Mouse (Mus musculus): ENCODE data around the gene Lrtm2. TPM values are rescaled to one million over a fixed set of nuclear protein-coding genes. Genes with fewer than 3 reads are reported as not detected.
"Not testable (repeated sequence)": the region's sequence is repeated elsewhere in the genome, so short reads cannot be mapped to it uniquely, and the experiment has no call there.

Lrtm2 gene
- under 1 TPM in 1 of 2 experiments, not detected in 1; 0.30 TPM for total RNA-seq (2021)
- long read RNA-seq, experiment 1: 0 reads
- long read RNA-seq, experiment 2: 0 reads

DNA sequence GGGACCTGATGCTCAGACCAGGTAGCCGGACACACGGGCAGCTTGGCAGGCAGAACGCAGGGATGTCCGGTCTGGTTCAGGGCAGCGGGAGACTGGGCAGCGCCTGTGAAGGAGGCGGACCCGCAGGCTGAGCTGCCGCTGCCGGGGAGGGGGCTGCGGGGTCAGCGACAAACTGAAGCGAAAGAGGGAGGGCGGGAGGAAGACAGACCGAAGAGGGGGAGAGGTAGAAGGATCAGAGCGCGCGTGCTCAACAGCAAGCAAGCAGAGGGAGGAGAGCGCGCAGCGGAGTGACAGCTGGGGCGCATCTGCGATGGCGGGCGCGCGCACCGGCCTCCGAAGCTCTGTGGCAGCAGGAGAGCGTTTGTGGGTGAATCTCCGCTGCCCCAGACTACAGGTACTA lies at the start of gene Lrtm2:
TSS of gene Lrtm2 (minus strand) at position 261 of the 400 bp plus-strand sequence.
- DNase-seq: peak in 1 of 2 experiments; percentile 8

- no peak for DNase-seq
Measured at GRCm38 (mm10) chr6:119378631-119379030, 48.1 kb upstream of the Lrtm2 start.

- no peak for DNase-seq
Measured at GRCm38 (mm10) chr6:119377613-119378012, 47.0 kb upstream of the Lrtm2 start.

GRCm38 (mm10) chr6:119375035-119375434 lies 44.5 kb upstream of the Lrtm2 start:
- no peak for DNase-seq

DNA sequence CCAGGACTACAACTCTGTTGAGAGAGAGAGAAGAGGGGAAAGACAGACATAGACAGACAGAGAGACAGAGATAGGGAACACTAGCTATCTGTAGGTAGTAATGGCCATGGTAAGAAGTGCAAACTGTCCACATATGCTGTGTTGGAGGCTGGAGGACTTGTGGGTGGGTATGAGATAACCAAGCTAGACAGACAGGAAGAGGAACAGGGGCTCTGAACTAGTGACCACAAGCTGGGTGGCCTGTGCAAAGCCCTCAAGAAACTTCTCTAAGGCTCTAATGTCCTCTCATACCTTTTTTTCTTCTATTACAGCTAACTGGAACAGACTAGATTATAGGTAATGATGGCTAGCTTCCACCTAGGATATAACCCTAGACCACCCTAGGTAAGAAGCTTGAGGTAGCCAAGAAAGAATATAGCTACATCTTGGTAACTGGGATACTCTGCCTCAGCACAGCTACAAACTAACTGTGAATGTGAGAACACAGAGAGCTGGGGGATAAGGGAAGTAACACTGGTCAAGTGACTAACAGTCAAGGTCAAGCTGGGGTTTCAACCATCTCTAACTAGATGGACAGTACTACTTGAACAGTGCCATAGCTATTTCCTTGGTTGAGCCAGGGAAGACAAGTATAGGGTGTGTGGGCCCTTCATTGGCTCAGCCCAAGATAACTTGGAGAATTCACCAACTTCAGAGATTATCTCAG lies 42.6 kb upstream of the Lrtm2 start:
- DNase-seq: no peak

DNA sequence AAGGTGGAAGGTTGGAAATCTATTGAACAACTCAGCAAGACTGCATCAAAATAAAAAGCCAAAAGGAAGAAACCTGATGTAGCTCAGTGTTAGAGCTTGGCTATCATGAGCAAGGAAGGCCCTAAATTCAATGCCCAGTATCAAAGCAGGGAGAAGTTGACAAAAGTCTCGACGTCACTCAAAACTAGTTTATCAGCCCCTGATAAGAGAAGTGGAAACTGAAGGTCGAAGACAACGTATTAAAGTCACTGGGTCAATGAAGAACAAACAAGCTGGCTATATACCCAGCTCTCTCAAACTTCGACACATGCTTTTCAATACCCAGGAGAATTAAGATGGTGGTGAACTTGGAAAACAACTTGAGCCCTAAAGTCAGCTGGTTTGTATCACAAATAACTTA lies 41.7 kb upstream of the Lrtm2 start:
- DNase-seq: no peak

DNA sequence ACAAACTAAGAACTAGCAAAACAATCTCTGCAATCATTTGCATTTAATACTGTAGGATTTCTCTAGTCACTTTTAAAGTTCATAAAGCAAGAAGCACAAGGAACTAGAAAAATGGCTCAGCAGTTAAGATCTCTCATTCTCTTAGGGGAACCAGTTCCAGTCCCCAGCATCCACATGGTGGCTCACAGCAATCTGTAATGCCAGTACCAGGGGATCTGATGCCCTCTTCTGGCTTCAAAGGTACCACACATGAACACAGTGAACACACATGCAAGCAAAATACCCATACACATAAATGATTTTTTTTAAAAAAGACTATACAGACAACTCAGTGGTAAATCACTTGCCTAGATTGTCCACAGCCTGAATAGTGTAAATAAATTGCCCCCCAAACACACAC lies 41.1 kb upstream of the Lrtm2 start:
- no peak for DNase-seq

- DNase-seq: no peak
Measured at GRCm38 (mm10) chr6:119367382-119367781, 36.8 kb upstream of the Lrtm2 start.

DNA sequence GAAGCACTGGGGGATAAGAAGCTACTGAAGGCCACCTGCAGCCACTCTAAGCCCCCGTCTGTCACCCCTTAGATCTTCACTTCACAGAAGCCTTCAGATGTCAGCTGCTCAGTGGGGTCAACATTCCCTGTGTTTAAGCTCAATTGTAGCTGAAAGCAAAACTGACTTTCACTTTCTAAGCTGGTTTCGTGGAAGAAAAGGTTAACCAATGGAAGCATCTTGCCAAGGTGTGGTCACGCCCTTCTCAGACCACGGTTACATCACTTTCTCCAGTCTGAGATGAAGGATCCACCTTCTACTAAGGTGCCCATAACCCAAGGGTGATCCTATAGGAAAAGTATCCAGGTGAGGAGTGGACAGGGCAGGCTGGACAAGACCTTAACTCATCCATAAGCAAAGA lies 36.2 kb upstream of the Lrtm2 start:
- DNase-seq: not testable (repeated sequence)

- no peak for DNase-seq
Measured at GRCm38 (mm10) chr6:119363593-119363992, 33.0 kb upstream of the Lrtm2 start.

GRCm38 (mm10) chr6:119360925-119361702 lies 30.5 kb upstream of the Lrtm2 start:
- DNase-seq: no peak

DNA sequence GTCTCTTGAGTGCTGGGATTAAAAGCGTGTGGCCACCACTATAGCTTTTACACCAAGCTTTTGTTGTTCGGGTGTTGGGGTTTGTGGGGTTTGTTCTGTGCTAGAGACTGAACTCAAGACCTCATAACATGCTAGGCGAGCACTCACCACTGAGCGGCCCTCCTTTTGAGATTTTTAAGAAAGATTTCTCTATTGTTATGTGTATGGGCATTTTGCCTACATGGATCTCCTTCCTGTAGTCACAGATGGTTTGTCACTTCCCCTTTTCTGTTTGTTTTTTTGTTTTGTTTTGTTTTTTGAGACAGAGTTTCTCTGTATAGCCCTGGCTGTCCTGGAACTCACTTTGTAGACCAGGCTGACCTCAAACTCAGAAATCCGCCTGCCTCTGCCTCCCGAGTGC lies 29.7 kb upstream of the Lrtm2 start:
- DNase-seq: not testable (repeated sequence)

GRCm38 (mm10) chr6:119358020-119358571 lies 27.5 kb upstream of the Lrtm2 start:
- DNase-seq: no peak

- DNase-seq: no peak
Measured at GRCm38 (mm10) chr6:119352501-119352900, 21.9 kb upstream of the Lrtm2 start.

DNA sequence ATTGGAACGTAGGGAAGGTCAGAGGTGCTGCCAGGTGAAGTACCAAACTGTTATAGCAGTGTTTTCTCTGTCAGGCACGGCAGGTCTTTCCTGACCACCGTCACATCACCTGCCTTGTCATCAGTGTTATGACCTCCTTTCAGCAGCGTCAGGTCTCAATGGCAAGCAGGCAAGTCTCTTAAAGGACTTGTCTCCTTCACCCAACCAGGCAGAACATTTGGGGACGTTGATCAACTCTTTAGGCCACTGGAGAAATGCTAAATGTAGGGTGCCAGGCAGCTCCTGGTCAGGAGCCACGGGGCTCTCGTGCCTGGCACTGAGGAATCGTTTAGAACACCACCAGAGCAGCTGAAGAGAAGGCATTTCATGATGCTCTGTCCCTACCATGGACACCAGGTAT lies 21.1 kb upstream of the Lrtm2 start:
- DNase-seq: no peak

DNA sequence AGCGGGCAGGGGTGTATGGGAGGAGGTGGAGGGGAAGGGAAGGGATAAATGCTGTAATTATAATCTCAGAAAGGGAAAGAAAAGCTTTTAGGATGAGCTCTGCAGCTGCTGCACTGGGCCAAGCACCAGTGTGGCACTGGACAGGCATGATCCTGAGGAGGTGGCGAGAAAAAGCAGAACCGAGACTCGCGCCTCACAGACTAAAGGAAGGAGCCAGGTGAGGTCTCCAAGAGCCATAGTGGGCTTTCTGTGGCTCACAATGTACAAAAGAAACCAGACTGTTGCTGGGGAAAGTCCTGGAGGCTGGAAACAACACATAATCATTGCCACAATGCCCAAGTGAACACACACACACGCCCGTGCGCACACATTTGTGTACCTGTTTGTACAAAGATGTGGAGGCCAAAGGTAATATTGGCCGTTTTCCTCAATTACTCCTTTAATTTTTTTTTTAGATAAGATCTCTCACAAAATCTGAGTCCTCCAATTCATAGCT lies 20.2 kb upstream of the Lrtm2 start:
- DNase-seq: no peak

DNA sequence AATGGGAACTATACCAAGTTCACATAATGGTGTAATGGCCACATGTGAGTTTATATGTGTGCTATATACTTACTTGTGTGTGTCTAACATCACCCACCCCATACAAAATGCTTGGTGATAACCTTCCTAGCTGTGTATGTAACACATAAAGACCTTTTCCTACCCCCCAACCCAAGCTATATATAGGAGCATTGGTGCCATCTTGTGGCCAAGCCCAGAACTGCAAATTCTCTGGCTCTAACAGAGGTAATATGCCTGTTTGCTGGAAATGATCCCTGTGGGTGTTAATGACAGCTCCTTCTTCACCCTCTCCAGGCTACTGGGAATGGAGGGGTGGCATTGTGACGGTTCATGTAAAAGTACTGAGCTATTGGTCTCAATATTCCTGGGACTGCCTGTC lies 17.7 kb upstream of the Lrtm2 start:
- peak; percentile 75 to 80 for DNase-seq

DNA sequence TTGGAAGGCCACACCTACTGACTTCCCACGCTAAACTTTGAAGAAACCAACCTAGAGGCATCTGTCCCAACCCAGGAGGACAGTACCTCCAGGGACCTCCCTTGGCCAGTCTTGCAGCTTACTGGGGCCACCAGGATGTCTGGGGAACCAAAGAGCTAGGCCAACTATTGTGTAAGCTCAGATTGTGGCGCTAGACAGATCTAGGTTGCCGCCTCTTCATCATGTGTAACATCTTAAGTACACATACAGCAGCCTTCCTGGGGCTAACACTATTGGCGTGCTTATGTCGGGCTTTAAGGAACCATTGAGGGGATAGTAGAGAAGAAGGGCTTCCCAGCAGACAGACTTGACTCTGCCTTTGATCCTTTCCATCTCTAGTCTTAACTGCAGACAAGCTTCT lies 17.2 kb upstream of the Lrtm2 start:
- no peak for DNase-seq

GRCm38 (mm10) chr6:119346257-119346656 lies 15.7 kb upstream of the Lrtm2 start:
- DNase-seq: no peak

DNA sequence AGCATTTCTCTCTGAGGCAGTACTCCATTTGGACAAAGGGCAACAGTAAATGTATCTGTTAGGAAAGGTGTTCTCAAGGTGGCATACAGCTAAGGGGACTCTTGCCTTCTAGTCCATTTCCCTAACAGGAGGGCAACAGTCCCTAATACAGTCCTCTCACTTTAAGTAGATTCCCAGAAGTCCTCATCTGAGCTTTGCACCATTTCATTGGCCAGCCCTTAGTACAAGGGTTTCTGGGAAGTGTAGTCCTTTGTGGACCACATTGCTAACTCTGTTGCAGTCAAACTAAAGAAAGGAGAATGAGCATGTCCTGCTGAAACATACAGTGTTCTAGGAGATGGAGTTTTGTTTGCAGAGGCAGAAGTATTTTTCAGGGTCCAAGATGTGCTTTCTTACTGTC lies 10.8 kb upstream of the Lrtm2 start:
- DNase-seq: no peak

DNA sequence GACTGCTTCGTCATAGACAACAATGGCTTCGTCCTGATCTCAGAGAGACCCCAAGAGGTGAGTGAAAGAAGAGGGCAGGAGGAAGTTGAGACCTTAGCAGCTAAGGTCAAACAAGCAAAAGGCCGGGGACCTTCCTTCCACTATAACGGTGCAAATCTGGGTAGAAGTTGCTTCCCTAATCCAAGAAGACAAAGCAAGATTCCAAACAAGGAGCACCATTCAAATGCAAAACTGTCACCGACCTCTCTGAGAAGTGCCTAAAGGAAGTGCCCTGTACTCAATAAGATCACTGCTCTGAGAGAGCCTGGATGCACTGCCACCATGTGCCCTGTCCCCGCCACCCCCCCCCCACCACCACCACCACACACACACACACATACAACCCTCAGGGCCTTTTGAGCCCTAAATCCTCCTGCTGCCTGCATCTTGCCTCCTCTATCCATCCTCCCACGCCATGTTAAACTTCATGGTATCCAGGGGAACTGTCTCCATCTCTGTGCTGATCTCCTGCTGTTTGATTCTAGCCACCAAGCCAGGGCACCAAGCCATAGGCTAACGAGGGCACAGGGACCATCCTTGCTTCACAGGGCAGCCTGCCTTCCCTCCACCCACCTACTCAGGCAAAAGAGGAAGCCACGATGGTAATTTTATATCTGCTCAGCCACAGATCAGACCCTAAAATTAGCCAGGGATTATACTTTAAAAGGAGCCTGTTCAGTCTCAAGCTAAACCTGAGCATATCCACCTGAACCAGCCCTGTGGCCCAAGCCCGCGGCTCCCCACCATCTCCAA lies 7.8 kb upstream of the Lrtm2 start:
- DNase-seq: no peak

DNA sequence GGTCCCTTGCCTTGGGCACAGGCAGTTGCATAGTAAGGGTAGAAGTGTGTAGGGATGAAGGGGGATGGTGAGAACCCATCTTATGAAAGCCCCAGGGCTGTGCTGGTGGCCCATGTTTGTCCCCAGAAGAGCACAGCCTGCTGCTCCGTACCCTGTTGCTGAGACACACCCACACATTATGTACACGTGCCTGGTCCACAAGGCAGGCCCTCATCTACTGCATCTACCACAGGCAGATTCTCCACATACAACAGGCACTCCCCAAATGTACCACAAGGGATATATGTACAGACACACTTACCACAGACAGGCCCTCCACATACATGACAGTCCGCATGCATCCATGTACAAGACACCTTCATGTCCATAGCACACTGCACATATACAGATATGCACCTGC lies 6.7 kb upstream of the Lrtm2 start:
- no peak for DNase-seq
